Mouse (Mus musculus) left cerebral cortex, adult 2 months (tissue): ENCODE results near the gene Ada. TPM values are rescaled to one million over a fixed set of nuclear protein-coding genes. Genes with fewer than 3 reads are reported as not detected.
A peak's percentile ranks its signal among the peaks of the same experiment; 100 is the strongest.

Experiments used
- DNase-seq, 2 experiments: peaks; one replicate each; pipeline ENCODE4 v3.0.0; 2021 to 2022; ENCODE audit warnings: low spot score in 2 of 2, mixed read lengths in 1 of 2; ENCODE audit errors: extremely low spot score in 1 of 2
- H3K27ac ChIP-seq: fragments of 200-600 bp; 2 replicates; pipeline ENCODE4 v1.8.1; 2022
- H3K4me3 ChIP-seq: fragments of 200-600 bp; 2 replicates; pipeline ENCODE4 v1.8.1; 2022
- CTCF ChIP-seq: fragments of 200-600 bp; IDR thresholded peaks from 2 replicates; pipeline ENCODE4 v1.8.1; 2022; ENCODE audit warnings: antibody characterized with exemption, mild to moderate bottlenecking, moderate library complexity
- intact Hi-C: fragments of 180-260 bp; cut with DNase I; formaldehyde crosslinking; loops from one replicate; pipeline ENCODE4 v1.15.1; 2025
- total RNA-seq, 2 experiments: library from RNA; stranded (reverse); gene quantifications; 2 replicates each; pipeline ENCODE4 v1.2.3; 2021

The Ada gene
- total RNA-seq, 2 experiments from 2014 or later, result 0.79 to 0.93 TPM

DNA sequence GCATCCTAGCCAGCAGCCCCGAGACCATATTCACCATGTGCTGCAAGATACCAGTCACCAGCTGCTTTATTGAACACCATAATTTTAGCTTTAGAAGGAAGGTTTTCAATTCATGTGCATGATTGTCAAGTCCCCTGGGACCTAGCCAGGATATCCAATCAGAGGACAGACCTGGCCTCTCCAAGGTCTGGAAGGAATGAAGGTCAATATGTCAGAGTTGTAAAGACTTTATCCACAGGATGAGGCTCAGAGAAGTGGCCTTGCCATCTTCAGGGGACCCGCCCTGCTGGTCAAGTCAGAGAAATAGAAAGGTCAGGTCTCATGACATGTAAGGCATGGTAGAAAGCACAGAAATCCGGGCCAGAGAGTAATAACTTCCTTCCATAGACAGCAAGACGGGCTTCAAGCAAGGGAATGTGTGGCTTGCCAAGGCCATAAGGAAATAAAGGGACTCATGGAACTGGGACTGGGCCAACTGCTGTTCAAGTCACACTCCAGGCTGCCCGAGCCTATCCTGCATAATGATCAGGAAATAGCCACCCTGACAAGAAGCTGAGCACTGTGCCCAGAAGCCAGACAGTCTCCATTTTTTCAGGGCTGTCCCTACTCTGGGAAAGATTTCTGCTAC lies 23.2 kb downstream of the Ada start:
- DNase-seq, result no peak
- Histone ChIP-seq H3K4me3 (no peak overlapping the region), H3K27ac (no peak overlapping the region)
- no peak for TF ChIP-seq CTCF
- intact Hi-C loops, result no loop called here

DNA sequence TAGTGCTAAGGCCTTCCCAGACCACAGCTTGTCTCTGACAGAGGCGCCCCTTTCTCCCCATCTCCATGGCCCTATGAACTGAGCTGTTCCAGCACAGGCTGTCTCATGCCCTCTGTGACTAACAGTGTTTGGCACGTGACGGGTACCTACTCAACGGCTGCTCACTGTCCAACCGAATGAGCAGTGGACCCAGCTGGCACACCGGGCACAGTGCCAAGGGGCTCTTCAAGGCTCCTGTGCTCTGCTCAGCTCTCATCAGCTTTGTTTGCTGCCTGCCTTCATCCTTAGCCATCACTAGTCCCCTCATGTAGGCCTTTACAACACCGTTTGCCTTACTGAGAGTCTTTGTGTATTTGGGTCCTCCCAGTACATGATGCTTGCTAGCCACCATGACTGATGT lies 27.5 kb downstream of the Ada start:
- Histone ChIP-seq H3K4me3 (no peak overlapping the region), H3K27ac (peak overlapping the region; percentile 25)
- no peak for TF ChIP-seq CTCF
- peak; percentile 45 to 54 for DNase-seq
- intact Hi-C loops, result no loop called here

DNA sequence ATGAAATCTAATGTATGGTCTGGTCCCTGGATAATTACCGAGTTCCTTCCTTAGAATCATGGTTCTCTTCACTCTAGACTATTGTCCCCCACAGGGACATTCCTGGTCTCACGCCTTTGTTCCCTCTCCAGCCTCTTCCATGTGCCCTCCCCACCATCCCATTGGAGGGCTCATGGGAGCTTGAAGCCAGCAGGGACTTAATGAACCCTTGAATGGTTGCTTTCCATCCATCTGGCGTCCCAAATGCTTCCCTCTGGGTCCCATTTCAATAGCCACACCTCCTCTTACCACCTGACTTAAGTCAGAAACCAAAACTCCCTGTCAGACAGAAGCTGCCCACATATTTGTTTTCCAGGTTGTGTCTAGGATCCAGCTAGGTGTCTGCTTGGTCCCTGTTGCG lies 30.4 kb downstream of the Ada start:
- no peak for DNase-seq
- no peak overlapping the region for H3K4me3 ChIP-seq
- intact Hi-C loops, result loop anchor here (1.0 to 2.0 kb wide), 5 partner anchors 35 to 184 kb away; partner anchors contain the start of genes Pkig and Serinc3
- peak overlapping the region; percentile 81 for H3K27ac ChIP-seq
- no peak for TF ChIP-seq CTCF

DNA sequence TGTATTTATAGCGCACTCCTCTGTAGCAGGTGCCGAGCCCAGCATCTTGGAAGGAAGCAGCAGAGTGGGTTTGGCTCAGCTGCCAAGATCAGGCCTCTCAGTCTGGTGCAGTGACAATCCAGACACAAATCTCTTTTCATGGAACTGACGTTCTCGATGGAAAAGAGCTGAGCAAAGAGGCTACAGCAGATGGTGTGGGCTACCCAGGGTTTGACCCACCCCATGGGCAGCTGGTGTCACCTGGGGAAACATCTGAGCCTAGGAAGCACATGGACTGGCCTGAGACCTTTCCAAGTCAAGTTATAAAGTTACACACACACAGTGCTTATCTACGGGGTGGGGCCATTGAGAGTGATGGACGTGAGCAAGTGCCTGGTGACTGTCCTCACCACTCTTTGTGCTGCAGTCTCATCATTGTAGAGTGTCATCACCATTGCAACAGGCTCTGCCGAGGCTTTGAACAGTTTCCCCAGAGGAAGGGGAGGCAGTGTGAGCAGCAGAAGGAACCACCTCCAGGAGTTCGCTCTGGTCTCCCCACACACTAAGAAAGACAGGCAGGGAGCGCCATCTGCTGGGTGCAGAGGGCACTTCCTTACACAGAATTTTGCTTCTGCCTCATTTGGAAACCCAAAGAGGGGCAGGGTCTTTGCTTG lies 31.0 kb downstream of the Ada start:
- TF ChIP-seq CTCF, result peak; percentile 95
- H3K27ac ChIP-seq, result peak overlapping the region; percentile 88
- DNase-seq, result peak; percentile 80 to 85
- H3K4me3 ChIP-seq, result no peak overlapping the region
- intact Hi-C loops, result loop anchor here (1.0 to 2.0 kb wide), 5 partner anchors 34 to 184 kb away; partner anchors contain the start of genes Pkig and Serinc3

DNA sequence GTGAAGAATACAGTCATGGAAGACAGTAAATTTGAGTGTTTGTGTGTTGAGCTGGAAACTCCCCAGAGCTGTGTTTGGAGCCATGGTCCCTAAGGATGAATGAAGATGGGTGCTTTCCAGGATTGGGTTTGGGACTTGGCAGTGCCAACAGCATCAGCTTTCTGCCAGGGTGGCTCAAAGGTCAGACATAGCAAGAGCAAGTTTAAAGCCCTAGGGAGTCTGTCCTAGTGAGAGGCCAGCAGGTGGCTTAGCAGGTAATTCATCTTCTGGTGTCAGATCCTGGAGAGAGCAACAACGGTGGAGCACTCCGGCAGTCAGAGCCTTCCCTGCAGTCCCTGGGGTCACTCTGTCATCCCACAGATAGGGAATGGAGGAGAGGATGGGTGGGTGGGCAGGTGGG lies 31.5 kb downstream of the Ada start:
- no peak for DNase-seq
- H3K4me3 ChIP-seq, result no peak overlapping the region
- H3K27ac ChIP-seq, result peak overlapping the region; percentile 88
- TF ChIP-seq CTCF, result no peak
- intact Hi-C loops, result loop anchor here (2.0 kb wide), 2 partner anchors 34 to 74 kb away; partner anchors contain the start of gene Serinc3

DNA sequence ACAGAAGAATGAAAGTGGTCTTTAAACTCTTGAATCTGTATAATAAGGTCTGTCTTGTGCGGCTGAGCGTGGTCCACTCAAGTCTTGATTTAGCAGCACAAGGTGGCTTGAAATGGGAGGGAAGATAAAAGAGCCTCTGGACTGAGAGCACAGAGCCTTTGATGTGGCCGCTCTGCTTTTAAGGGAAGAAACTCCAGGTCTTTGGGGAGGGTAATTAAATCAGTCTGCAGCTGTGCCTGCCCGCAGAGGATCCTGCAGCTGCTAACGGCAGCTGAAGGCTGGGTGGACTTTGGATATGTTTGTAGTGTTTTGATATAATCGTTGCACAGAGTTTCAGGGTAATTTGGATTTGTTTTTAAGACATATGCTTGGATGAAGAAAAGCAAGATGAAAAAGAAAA lies 33.2 kb downstream of the Ada start:
- intact Hi-C loops, result no loop called here
- H3K27ac ChIP-seq, result peak overlapping the region; percentile 48; the same call in 1 of the 2 replicates
- no peak for TF ChIP-seq CTCF
- no peak overlapping the region for H3K4me3 ChIP-seq
- no peak for DNase-seq

DNA sequence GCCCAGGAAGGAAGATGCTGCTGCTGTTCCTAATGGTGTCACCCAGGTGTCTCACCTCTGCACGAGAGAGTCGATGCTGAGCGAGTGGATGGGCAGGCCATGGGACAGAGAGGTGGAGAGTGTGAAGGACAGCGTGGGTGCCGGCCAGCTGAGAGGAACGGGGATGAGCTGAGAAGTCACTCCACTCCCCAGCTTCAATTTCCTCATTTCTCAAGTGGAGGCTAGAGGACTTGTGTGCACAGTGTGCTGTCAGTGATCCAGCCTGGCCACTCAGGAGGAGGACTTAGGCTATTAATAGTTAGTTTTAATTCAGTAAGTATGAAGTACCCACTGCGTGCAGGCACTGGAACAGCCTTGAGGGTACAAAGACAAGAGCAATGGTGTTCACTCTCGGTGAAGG lies 33.6 kb downstream of the Ada start:
- H3K4me3 ChIP-seq, result no peak overlapping the region
- intact Hi-C loops, result no loop called here
- no peak for DNase-seq
- peak overlapping the region; percentile 48; the same call in 1 of the 2 replicates for H3K27ac ChIP-seq
- no peak for TF ChIP-seq CTCF

DNA sequence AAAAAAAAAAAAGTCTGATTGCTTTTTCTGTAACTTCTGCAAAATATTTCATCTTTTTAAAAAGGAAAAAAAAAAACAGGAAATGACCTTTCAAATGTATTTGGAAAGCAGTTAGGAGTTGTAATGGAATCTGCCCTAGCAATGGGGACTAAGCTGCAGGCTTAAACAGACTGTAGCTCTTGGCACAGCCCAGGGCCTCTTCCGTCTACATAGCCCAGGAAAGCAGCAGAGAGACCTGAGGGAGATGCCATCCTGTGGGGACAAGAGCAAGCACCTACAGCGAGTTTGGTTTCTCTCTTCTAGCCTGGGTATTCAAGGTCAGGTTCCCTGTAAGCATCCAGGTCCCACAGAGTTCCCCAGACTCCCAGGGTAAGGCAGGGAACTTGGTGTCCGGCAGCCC lies 36.7 kb downstream of the Ada start:
- DNase-seq, result no peak
- H3K27ac ChIP-seq, result peak overlapping the region; percentile 24; the same call in 1 of the 2 replicates
- intact Hi-C loops, result no loop called here
- no peak for TF ChIP-seq CTCF
- no peak overlapping the region for H3K4me3 ChIP-seq

DNA sequence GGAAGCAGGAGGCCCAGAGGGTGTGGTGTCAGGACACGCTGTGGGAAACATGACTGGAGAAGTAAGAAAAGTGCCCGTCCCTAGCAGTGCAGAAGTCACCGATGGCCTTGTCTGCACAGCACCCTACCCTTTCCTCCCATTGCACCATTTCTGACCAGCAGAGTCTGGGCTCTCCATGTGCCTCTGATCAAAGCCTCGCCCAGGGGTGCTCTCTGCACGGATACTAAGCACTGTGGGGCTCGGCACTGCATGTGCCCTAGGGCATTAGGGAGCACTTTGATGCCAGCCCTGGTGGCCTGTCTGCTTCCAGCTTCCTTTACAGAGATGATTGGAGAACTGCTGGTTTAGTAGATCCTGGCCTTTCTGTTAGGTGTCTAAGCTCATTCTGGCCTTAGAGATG lies 37.2 kb downstream of the Ada start:
- TF ChIP-seq CTCF, result no peak
- H3K4me3 ChIP-seq, result no peak overlapping the region
- intact Hi-C loops, result no loop called here
- H3K27ac ChIP-seq, result peak overlapping the region; percentile 24; the same call in 1 of the 2 replicates
- DNase-seq, result no peak

DNA sequence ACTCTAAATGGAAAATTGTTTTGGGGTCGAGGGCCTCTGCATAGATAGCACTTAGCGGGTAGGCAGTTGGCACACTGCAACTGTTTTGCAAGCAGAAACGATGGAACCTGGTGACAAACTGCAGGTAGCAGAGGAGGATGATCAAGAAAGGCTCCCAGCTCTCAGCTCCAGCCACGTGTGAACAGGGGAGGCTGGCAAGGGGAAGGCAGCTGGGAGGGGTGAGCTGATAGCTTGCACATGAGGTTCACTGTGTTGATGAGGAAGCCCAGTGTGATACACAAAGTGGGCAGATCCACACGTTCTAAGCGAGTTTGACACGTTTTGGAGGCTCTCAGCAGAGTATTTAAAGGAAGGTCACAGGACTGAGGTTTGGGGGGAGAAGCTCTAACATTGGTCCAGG lies 37.6 kb downstream of the Ada start:
- intact Hi-C loops, result no loop called here
- no peak overlapping the region for H3K4me3 ChIP-seq
- peak overlapping the region; percentile 34 for H3K27ac ChIP-seq
- TF ChIP-seq CTCF, result no peak
- no peak for DNase-seq

DNA sequence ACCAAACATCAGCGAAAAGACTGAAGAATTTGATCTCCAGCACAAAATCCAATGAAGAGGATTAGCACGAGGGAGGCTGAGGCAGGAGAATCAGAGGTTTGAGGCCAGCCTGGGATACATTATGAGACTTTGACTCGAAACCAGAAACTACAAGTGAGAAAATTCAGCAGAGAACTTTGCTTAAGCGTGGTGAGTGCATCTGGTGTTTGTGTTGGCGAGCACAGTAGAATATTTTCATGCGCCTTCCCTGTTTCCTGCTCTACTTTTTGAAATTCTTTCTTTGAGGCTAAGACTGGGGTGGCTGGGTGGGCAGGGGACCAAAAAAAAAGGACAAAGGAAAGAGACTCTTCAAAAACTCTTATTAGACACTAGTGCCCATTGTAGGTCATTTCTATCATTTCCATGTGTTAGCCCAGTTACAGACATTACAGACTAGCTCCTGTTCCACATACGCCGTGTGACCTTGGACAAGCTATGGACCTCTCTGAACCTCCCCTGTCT lies 38.6 kb downstream of the Ada start:
- TF ChIP-seq CTCF, result no peak
- intact Hi-C loops, result loop anchor here (2.0 kb wide), 1 partner anchor 37 kb away; no protein-coding TSS in a partner anchor
- DNase-seq, result no peak
- peak overlapping the region; percentile 34 for H3K27ac ChIP-seq
- H3K4me3 ChIP-seq, result no peak overlapping the region

DNA sequence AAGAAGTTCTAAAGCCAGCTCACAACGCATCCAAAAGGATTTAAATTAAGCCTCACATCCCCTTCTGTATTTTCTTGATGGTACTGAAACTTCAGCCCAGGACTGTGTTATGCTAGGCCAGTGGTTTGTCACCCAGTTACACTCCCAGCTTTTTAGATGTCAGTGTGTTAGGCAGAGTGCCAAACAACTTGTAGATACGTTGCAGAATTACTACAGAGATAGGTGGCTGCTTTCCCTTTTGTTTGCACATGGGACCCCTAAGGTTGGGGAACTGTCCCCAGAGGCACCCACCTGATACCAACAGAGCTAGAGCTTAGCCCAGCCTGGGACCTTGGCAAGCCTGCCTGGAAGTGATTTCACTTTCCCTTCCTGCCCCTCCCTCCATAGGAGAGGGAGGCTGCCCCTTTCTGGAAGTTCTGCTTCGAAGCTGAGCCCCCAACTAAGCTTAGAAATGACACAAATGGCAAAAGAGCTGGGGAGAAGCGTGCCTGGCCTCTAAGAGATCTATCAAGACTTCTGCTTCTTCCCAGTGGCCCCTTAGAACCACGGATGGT lies 39.4 kb downstream of the Ada start:
- Histone ChIP-seq H3K27ac (peak overlapping the region; percentile 34), H3K4me3 (no peak overlapping the region)
- intact Hi-C loops, result loop anchor here (2.0 kb wide), 1 partner anchor 36 kb away; no protein-coding TSS in a partner anchor
- no peak for TF ChIP-seq CTCF
- DNase-seq, result no peak
